Mouse (Mus musculus) monocyte, adult 5-6 weeks (primary cell): ENCODE results near the gene Eif2b4. TPM values are rescaled to one million over a fixed set of nuclear protein-coding genes. Genes with fewer than 3 reads are reported as not detected.

Source experiments
- ATAC-seq: fragments of 153-309, 156-312 bp; replicated peaks from 2 replicates; pipeline ENCODE4 v1.8.0; 2017; ENCODE audit warnings: mild to moderate bottlenecking; ENCODE audit not compliant: low TSS enrichment, insufficient number of reproducible peaks, severe bottlenecking, poor library complexity, low FRiP score
- total RNA-seq: library from RNA; stranded (forward); fragments of 200-1000, 200-491, 200-594 nt; gene quantifications from 3 replicates; pipeline ENCODE4 v1.2.3, GENCODE M21; 2017

Gene Eif2b4
- total RNA-seq, 1 experiment from 2014 or later: 12.1 TPM

DNA sequence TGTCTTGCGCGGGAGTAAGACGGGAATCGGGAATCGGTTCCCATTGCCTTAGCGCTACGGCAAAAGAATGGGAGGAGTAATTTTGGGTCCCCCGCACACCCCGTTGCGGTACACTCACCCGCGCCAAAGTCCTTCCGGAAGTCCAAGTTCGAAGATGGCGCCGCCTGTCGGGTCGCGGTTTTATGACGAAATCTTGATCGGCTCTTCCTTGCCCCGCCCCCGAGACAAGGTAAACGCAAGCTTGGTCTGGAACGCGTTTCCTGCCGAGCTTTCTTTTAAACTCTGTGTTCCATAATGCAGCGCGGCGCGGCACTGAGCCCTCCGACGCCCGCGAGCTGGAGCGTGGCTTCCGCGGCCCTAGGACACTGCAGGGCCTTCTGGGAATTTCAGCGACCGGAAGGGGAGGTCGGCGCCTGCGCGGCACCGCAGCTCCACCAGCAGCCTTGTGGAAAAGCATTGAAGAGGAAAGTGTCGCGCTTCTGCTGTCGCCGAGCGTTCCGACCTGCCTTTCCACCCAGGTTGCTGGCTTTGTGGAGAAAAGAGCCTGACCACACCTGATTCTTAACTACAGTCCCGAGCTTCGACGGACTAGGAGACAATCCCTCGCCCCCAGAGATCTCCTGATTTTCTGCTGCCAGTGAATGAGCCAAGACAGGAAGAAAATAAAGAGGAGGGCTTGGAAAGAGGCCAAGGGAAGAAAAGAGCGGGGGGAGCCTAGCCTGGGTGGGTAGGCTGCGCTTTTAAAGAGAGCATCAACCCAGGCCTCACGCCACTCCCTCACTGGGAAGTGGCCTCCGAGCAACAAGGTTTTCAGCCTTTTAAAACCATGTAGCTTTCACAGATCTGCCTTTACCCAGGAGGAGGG, 13.2 kb downstream of the Eif2b4 start, which contains the start of the genes Gm29609 and Gtf3c2:
TSS of gene Gm29609 (minus strand) at position 146 of the 865 bp plus-strand sequence.
TSS of gene Gtf3c2 (minus strand) at position 379 of the 865 bp plus-strand sequence.
- peak; percentile 89 for ATAC-seq

DNA sequence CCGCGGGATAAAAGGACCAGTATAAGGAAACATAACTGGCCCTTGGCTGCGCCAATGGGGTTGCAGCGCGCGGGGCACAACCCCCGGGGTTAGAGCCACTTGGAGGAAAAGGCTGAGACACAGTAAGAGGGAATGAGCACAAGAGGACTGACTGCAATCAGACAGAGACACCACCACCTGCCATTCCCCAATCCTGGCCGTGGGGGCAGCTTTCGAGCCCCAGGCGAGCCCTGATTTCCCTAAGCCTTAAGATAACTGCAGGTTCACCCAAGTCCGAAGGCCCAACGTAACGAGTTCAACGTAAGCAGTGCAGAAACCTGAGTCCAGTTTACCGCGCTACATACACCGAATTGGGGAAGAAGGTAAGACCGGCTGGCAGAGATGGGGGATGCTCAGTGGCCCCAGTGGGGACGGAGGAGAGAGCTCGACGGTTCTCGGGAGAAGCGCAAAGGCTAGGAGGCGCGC, 13.9 kb downstream of the Eif2b4 start:
- peak; percentile 38 for ATAC-seq

DNA sequence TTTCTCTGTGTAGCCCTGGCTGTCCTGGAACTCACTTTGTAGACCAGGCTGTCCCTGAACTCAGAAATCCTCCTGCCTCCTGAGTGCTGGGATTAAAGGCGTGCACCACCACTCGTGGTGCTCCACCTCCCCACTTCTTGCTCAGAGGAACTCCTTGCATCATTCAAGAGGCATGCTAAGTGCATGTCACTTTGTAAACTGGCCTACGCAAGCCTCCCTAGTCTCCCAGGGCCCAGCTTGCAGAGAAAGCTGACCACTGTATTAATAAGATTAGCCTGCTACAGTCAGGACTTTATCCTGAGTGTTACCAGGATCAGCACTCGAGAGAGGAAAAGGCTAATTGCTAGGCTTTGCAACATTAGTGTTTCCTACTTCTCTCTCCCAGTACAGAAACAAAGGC, 24.6 kb downstream of the Eif2b4 start:
- no peak for ATAC-seq

DNA sequence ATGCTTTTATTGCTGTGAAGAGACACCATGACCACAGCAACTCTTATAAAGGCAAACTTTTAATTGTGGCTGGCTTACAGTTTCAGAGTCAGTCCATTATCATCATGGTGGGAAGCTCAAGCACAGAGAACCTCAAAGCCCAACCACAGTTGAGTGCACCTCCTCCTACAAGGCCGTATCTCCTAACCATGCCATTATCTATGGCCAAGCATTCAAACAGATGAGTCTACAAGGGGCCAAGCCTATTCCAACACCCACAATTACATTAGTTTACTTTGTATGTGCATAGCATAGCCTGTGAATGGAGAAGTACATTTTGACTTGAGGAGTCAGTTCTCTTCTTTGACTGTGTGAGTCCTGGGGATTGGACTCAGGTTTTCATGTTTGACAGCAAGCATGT, 28.4 kb downstream of the Eif2b4 start:
- ATAC-seq: no peak

DNA sequence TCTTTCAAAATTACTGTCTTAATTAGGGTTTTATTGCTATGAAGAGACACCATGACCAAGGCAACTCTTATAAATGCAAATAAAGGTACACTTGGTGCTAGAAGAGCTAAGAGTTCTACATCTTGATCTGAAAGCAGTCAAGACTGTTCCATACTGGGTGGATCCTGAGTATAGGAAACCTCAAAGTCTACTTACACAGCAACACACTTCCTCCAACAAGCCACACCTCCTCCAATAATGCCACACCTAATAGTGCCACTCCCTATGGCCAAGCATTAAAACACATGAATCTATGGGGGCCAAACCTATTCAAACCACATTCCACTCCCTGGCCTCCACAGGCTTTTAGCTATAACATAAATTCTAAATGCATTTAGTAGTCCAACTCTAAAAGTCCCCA, 30.8 kb downstream of the Eif2b4 start:
- ATAC-seq: no peak

DNA sequence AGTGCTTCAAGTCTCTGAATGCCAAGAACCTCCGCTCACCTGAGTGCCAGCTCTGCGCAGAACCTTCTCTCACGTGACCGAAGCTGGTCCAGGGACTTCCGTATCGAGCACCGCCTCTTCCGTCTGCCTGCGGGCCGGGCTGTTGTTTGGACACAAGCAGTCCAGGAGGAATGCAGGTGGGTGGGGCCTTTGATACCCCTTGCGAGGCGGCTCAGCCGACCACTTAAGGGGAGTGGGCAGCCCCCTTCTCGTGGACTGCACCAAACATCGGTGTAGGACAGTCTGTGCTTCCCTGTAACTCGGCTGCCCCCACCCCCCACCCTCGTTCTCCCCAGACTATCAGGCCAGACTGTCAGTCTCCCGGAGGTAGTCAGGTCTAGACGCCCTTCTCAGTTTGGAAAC, 39.1 kb downstream of the Eif2b4 start, which contains the start of gene Mpv17:
TSS of gene Mpv17 (minus strand) at position 100 of the 402 bp plus-strand sequence.
- peak; percentile 92 for ATAC-seq

DNA sequence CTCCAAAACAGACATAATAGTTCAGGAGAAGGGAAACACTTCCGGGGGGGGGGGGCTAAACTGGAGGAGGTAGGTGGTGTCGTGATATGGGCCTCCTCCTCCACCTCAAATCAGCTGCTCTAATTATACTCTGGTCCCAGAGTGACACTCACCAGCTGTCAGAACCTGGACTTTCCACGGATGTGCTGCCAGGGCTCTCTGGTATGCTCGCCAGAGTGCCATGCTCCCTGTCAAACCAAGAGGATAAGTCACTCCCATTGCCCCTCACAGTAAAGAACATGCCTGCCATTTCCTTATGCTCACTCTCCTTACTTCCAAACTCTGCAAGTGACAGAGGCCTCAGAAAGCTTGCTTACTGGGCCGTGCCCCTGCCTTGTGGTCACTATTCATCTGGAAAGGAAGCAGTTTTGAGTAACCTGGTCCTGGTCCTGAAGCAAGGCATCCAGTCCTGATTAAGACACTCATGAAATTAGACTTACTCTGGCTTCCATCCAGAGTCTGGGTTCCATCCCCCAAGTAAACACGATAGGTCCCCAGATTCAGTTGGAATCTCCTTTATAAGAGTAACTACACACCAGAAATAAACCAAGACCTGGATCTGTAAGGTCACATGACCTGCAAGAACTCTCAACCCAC, 39.6 kb downstream of the Eif2b4 start:
- ATAC-seq: no peak

DNA sequence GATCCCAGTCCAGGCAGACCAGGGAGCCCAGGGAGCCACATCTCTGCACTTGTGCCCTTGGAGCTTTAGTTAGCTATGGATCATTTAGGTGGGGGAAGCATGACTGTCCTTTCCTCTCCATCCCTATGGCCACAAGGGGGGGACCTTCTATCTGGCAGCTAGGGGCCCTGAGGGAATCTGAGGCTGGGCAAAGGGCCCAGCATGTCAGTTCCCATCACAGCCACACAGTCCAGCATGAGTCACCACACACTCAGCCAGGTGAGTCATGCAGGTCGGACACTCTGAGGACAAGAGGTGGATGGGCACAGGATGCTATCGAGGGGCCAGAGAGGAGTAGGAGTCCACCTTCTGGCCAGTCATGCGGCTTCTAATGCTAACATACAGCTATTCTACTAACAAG, 41.5 kb downstream of the Eif2b4 start:
- no peak for ATAC-seq

DNA sequence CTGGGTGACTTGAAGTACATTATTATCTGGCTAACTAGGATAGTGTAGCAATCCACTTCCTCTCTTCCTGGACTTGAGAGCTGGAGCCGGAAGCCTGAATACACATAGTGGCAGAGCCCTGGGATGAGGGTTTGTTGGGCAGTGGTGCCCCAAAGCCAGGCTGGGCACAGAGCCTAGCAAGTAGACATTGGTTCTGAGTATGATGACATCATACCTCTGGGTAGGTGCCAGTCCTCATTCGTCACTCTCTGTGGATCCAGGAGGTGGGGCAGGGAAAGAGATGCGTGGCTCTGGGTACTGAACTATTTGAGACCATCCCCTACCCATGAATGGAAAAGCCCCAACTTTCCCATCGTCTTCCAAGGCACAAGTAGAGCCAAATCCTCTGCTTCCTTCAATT, 43.4 kb downstream of the Eif2b4 start:
- no peak for ATAC-seq

DNA sequence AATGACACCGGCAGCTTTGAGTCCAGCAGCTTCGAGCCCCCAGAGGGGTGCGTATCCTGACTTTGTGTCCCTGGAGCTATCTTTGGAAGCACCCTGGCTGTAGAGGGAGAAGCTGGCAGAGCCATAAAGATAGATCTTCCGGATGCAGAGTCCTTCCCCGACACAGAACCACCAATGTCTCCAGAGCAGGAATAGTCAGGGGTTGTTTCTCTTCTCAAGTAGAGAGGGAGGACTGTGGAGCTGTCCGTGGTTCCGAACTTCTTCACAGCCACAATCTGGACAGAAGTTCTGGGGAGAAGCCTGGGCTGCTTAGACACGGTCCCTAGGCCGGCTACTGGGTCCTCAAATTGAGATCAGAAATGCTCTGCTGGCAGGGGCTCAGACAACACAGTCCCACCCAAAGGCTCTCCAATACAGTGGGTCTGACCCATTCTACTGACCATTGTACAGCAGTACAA, 54.2 kb downstream of the Eif2b4 start:
- no peak for ATAC-seq

DNA sequence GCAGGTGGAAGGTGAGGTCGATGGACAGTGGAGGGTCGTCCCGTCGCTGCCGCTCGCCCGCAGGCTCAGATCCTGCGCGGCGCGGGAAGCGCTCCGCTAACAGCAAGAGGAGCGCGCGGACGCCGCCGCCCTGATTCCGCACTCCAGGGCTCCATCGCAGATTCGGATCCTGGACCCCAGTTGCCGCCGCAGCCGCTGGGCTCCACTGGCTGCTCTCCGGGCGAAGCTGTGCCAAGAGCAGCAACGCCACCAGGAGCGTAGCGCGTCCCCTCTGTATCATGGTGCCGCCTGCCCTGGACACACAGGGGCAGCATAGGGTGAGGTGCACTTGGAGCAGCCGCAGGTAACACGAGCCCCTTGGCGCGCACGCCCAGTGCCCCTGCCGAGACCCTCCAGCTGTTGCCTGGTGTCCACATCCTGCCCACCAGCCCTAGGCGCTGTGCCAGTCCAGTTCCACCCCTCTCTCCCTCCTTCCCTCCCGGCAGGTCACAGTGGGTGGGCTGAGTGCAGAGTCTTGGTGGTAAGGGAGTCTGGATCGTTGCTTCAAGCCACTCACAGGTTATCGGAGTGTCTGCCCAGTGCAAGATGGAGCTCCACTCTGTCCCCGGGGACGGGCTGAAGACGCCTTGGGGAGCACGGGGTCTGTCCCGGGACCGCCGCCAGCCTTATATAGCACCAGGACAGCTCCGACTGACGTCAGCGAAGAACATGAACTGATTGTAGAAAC, 54.8 kb downstream of the Eif2b4 start, which contains the start of gene Ucn:
TSS of gene Ucn (minus strand) at position 589 of the 727 bp plus-strand sequence.
- ATAC-seq: no peak

DNA sequence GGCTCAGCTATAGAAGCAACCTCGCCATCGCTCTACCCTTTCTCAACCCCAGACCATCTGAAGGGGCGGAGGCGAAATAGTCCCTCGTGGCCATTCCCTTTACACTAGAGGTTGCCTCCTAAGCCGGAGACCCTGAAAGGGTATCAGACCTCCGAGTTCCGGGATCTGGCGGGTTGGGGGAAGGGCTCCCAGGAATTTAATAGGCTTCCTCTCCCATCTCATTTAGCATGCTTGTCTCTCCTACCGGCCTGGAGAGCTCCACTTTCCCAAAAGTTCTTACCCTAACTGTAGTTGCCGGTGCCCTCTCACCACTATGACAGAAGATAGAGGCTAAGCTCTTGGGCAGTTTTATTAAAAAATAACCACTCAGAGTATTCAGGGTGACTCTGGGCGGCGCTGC, 55.6 kb downstream of the Eif2b4 start:
- ATAC-seq: no peak

Other genes with a start within 250 kb of the Eif2b4 start
- not detected in 3 replicates for gene Cgref1, start 247.8 kb downstream of the Eif2b4 start, total RNA-seq
- 117 to 146 TPM (median 144 TPM) in 3 replicates for gene Preb, start 233.1 kb downstream of the Eif2b4 start, total RNA-seq
- gene Tcf23, start 224.8 kb downstream of the Eif2b4 start, total RNA-seq: 0.10 TPM in 1 of 3 replicates, not detected in the others
- gene Atraid, start 145.1 kb downstream of the Eif2b4 start, total RNA-seq: 44.7 to 61.4 TPM (median 49.9 TPM) in 3 replicates
- gene Slc5a6, start 144.5 kb downstream of the Eif2b4 start, total RNA-seq: 0.38 to 3.7 TPM (median 3.0 TPM) in 3 replicates
- gene Cad, start 138.7 kb downstream of the Eif2b4 start, total RNA-seq: 4.8 to 18.4 TPM (median 9.6 TPM) in 3 replicates
- not detected in 3 replicates for gene Dnajc5g, start 87.1 kb downstream of the Eif2b4 start, total RNA-seq
- gene Slc30a3, start 85.2 kb downstream of the Eif2b4 start, total RNA-seq: not detected in 3 replicates
- not detected in 3 replicates for gene Trim54, start 76.7 kb downstream of the Eif2b4 start, total RNA-seq
- not detected in 3 replicates for gene Ucn, start 54.6 kb downstream of the Eif2b4 start, total RNA-seq
- gene Mpv17, start 39.2 kb downstream of the Eif2b4 start, total RNA-seq: 22.5 to 37.8 TPM (median 35.8 TPM) in 3 replicates
- gene Gm29609, start 13.5 kb downstream of the Eif2b4 start, total RNA-seq: 1.4 to 2.5 TPM (median 2.2 TPM) in 3 replicates
- 42.4 to 80.2 TPM (median 50.2 TPM) in 3 replicates for gene Gtf3c2, start 13.3 kb downstream of the Eif2b4 start, total RNA-seq
- gene Snx17, start 203 bp downstream of the Eif2b4 start, total RNA-seq: 59.3 to 91.8 TPM (median 80.9 TPM) in 3 replicates
- 13.8 to 18.5 TPM (median 16.0 TPM) in 3 replicates for gene Zfp513, start 8.9 kb upstream of the Eif2b4 start, total RNA-seq
- gene Ppm1g, start 27.3 kb upstream of the Eif2b4 start, total RNA-seq: 124 to 184 TPM (median 154 TPM) in 3 replicates
- gene Nrbp1, start 47.4 kb upstream of the Eif2b4 start, total RNA-seq: 322 to 390 TPM (median 323 TPM) in 3 replicates
- not detected in 3 replicates for gene Gm9970, start 47.8 kb upstream of the Eif2b4 start, total RNA-seq
- 2.5 to 14.9 TPM (median 12.9 TPM) in 3 replicates for gene Krtcap3, start 58.3 kb upstream of the Eif2b4 start, total RNA-seq
- 18.6 to 39.4 TPM (median 21.2 TPM) in 3 replicates for gene Ift172, start 97.7 kb upstream of the Eif2b4 start, total RNA-seq
- gene Fndc4, start 102.7 kb upstream of the Eif2b4 start, total RNA-seq: 2.0 to 10.6 TPM (median 2.2 TPM) in 3 replicates
- not detected in 3 replicates for gene Gckr, start 104.0 kb upstream of the Eif2b4 start, total RNA-seq